Mouse (Mus musculus) MEL (cell line): ENCODE measurements around the gene Pgs1.

Experiments
- CHD1 ChIP-seq: IDR thresholded peaks from 2 replicates; pipeline ENCODE4 v1.6.1; 2012; ENCODE audit warnings: low read depth, mild to moderate bottlenecking, inconsistent platforms, low read length, improper control_type of control experiment
- CTCF ChIP-seq, 3 experiments: IDR thresholded peaks in 2 of 3; conservative IDR thresholded peaks in 1 of 3; 2 replicates each; pipeline ENCODE4 v1.5.1; 2011 to 2012; ENCODE audit warnings: low read length in 3 of 3, low read depth in 2 of 3, mild to moderate bottlenecking in 2 of 3, improper control_type of control experiment in 1 of 3, inconsistent platforms in 1 of 3, mixed read lengths in 1 of 3, moderate library complexity in 1 of 3; ENCODE audit not compliant: control insufficient read depth in 1 of 3, insufficient read depth in 1 of 3, poor library complexity in 1 of 3, severe bottlenecking in 1 of 3
- EP300 ChIP-seq, 2 experiments: IDR thresholded peaks; 2 replicates each; pipeline ENCODE4 v1.6.1; 2011; ENCODE audit warnings: improper control_type of control experiment in 2 of 2, low read length in 2 of 2, low read depth in 1 of 2, mild to moderate bottlenecking in 1 of 2
- GATA1 ChIP-seq: IDR thresholded peaks from 2 replicates; pipeline ENCODE4 v1.6.1; 2011; ENCODE audit warnings: low read depth, low read length, improper control_type of control experiment
- MAFK ChIP-seq: IDR thresholded peaks from 2 replicates; pipeline ENCODE4 v1.6.1; 2011; ENCODE audit warnings: low read depth, mild to moderate bottlenecking, low read length, improper control_type of control experiment, borderline replicate concordance
- MAX ChIP-seq: IDR thresholded peaks from 2 replicates; pipeline ENCODE4 v1.6.1; 2011; ENCODE audit warnings: low read length, improper control_type of control experiment
- MAZ ChIP-seq: IDR thresholded peaks from 2 replicates; pipeline ENCODE4 v1.6.1; 2012; ENCODE audit warnings: low read depth, mild to moderate bottlenecking, inconsistent platforms, low read length, improper control_type of control experiment
- POLR2A ChIP-seq, 2 experiments: IDR thresholded peaks; 2 replicates each; pipeline ENCODE4 v1.6.1; 2011 to 2012; ENCODE audit warnings: low read length in 2 of 2, mild to moderate bottlenecking in 2 of 2, control low read depth in 1 of 2, improper control_type of control experiment in 1 of 2, low read depth in 1 of 2, moderate library complexity in 1 of 2; ENCODE audit not compliant: control insufficient read depth in 1 of 2, insufficient read depth in 1 of 2, poor library complexity in 1 of 2
- RCOR1 ChIP-seq: IDR thresholded peaks from 2 replicates; pipeline ENCODE4 v1.6.1; 2012; ENCODE audit warnings: low read depth, mild to moderate bottlenecking, inconsistent platforms, low read length, improper control_type of control experiment
- TAL1 ChIP-seq: IDR thresholded peaks from 2 replicates; pipeline ENCODE4 v1.6.1; 2012; ENCODE audit warnings: mild to moderate bottlenecking, inconsistent platforms, low read length, moderate library complexity, mixed read lengths
- USF1 ChIP-seq: IDR thresholded peaks from 2 replicates; pipeline ENCODE4 v1.6.1; 2014; ENCODE audit warnings: low read depth, mild to moderate bottlenecking, inconsistent platforms, low read length, improper control_type of control experiment, moderate library complexity
- USF2 ChIP-seq, 2 experiments: IDR thresholded peaks; 2 replicates each; pipeline ENCODE4 v1.6.1; 2011 to 2012; ENCODE audit warnings: improper control_type of control experiment in 2 of 2, low read length in 2 of 2, borderline replicate concordance in 1 of 2, inconsistent platforms in 1 of 2, low read depth in 1 of 2, mild to moderate bottlenecking in 1 of 2; ENCODE audit not compliant: insufficient read depth in 1 of 2
- ZMIZ1 ChIP-seq: IDR thresholded peaks from 2 replicates; pipeline ENCODE4 v1.6.1; 2012; ENCODE audit warnings: low read depth, mild to moderate bottlenecking, inconsistent platforms, low read length, improper control_type of control experiment, moderate library complexity

DNA sequence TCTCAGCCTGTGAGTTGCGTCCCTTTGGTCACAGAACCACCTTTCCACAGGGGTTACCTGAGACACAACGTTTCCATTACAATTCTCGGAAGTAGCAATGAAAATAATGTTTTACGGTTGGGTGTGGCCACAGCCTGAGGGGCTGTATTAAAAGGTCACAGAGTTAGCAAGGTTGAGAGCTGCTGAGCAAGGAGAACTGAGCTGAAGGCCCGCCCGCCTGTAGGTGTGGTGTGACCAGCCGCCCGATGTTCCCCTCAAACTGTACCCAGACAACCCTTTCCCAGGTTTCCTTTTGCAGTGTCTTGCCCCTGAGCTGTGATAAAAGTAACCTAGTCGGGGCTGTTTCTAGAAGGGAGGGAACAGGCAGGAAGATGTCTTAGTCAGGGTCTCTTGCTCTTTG lies 49.0 kb downstream of the Pgs1 start:
- TF ChIP-seq CTCF (IDR thresholded peaks at IDR 0.05 in 2 of 3, conservative IDR thresholded peaks at IDR 0.05 in 1 of 3; ENCODE audit: control insufficient read depth in 1 of 3, insufficient read depth in 1 of 3, low read depth in 2 of 3, low read length in 3 of 3, poor library complexity in 1 of 3, severe bottlenecking in 1 of 3) (no peak), EP300 (IDR thresholded peaks at IDR 0.05; ENCODE audit: low read depth in 1 of 2, low read length in 2 of 2) (no peak), POLR2A (IDR thresholded peaks at IDR 0.05; ENCODE audit: control insufficient read depth in 1 of 2, insufficient read depth in 1 of 2, low read depth in 1 of 2, low read length in 2 of 2, poor library complexity in 1 of 2) (no peak), CHD1 (no peak), RCOR1 (no peak), MAX (no peak), GATA1 (no peak), MAZ (no peak), TAL1 (no peak), MAFK (no peak), USF2 (IDR thresholded peaks at IDR 0.05; ENCODE audit: borderline replicate concordance in 1 of 2, insufficient read depth in 1 of 2, low read depth in 1 of 2, low read length in 2 of 2) (no peak), USF1 (no peak), ZMIZ1 (no peak)
